Mouse (Mus musculus): ENCODE measurements around the gene Iqgap3. TPM values are rescaled to one million over a fixed set of nuclear protein-coding genes. Genes with fewer than 3 reads are reported as not detected.

The Iqgap3 gene
- polyA plus RNA-seq, 1 experiment from 2014 or later, result 19.8 TPM

DNA sequence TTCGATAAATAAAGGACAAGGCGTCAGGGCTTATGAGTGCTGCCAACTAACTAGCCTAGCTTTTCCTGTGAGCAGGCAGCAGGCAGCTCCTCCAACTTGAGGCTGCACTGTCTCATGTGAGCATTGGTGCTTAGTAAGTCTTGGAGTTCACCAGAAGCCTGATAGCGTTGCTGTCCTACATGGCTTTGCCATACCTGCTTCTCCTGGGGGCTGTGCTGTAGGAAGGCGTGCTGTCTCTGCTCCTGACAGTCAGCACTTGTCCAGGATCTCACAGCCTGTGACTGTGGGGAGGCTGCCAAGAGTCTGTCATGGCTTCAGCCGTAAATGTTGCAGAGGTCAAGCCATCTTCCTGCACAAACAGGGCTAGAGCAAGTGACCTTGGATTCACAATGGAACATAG lies 84.3 kb downstream of the Iqgap3 start:
- Histone ChIP-seq H3K36me3 (ENCODE audit: control insufficient read depth, insufficient read depth, low read length) (peaks cover 86% of the 10 kb centered on the region), H3K27me3 (ENCODE audit: control insufficient read depth, insufficient read depth, low read length) (no peaks in the 10 kb centered on the region), H3K4me2 (replicated peaks; ENCODE audit: low read depth, low read length) (no peak overlapping the region), H3K4me3 (ENCODE audit: low read depth, low read length) (no peak overlapping the region), H3K27ac (ENCODE audit: low read length) (no peak overlapping the region), H3K9ac (replicated peaks; ENCODE audit: low read depth, low read length) (no peak overlapping the region), H3K4me1 (ENCODE audit: control insufficient read depth, insufficient read depth, low read length) (no peaks in the 10 kb centered on the region), H3K9me3 (ENCODE audit: control insufficient read depth, low read depth, low read length) (no peaks in the 10 kb centered on the region)
- ATAC-seq (ENCODE audit: insufficient number of reproducible peaks, insufficient read depth, low FRiP score, low read depth), result no peak
- 83% methylated on average over 5 of the region's 5 CpGs for WGBS

DNA sequence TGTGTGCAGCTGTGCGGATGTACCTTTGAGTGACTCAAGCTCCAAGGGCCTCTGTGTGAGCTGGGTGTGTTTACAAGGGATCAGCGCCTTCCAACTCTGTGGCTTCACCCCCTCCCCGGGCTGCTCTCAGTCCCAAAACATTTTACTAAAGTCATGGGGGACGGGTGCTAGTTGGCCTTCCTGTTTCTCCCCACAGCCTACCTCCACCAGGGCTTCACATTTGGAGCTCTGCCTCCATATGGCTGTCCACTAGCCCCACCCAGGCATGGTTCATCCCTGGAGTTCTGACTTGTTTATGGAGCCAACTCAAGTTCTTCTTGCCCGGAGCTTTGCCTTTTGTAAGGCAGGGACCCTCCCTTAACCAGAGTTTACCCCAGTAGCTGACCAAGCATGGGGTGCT lies 88.6 kb downstream of the Iqgap3 start:
- Histone ChIP-seq H3K36me3 (ENCODE audit: control insufficient read depth, insufficient read depth, low read length) (peaks cover 71% of the 10 kb centered on the region), H3K9me3 (ENCODE audit: control insufficient read depth, low read depth, low read length) (no peaks in the 10 kb centered on the region), H3K9ac (replicated peaks; ENCODE audit: low read depth, low read length) (no peak overlapping the region), H3K4me2 (replicated peaks; ENCODE audit: low read depth, low read length) (no peak overlapping the region), H3K27me3 (ENCODE audit: control insufficient read depth, insufficient read depth, low read length) (no peaks in the 10 kb centered on the region), H3K4me3 (ENCODE audit: low read depth, low read length) (no peak overlapping the region), H3K27ac (ENCODE audit: low read length) (no peak overlapping the region), H3K4me1 (ENCODE audit: control insufficient read depth, insufficient read depth, low read length) (no peaks in the 10 kb centered on the region)
- 81% methylated on average over 5 of the region's 5 CpGs for WGBS
- ATAC-seq (ENCODE audit: insufficient number of reproducible peaks, insufficient read depth, low FRiP score, low read depth), result no peak

Other genes with a start within 250 kb of the Iqgap3 start
- gene Sh2d2a, start 235.2 kb upstream of the Iqgap3 start, polyA plus RNA-seq (2014; fragmentation: Nextera tagmentation; extraction: Ambion mirVana), result 0.17 TPM in 1 of 2 replicates, not detected in the other
- 12.9 and 14.1 TPM in 2 replicates for gene Prcc, start 196.4 kb upstream of the Iqgap3 start, polyA plus RNA-seq (2014; fragmentation: Nextera tagmentation; extraction: Ambion mirVana)
- gene Hdgf, start 175.7 kb upstream of the Iqgap3 start, polyA plus RNA-seq (2014; fragmentation: Nextera tagmentation; extraction: Ambion mirVana), result 119 and 135 TPM in 2 replicates
- 73.5 and 75.5 TPM in 2 replicates for gene Mrpl24, start 162.5 kb upstream of the Iqgap3 start, polyA plus RNA-seq (2014; fragmentation: Nextera tagmentation; extraction: Ambion mirVana)
- 31.9 and 35.4 TPM in 2 replicates for gene Isg20l2, start 151.7 kb upstream of the Iqgap3 start, polyA plus RNA-seq (2014; fragmentation: Nextera tagmentation; extraction: Ambion mirVana)
- gene Rrnad1, start 151.3 kb upstream of the Iqgap3 start, polyA plus RNA-seq (2014; fragmentation: Nextera tagmentation; extraction: Ambion mirVana), result 17.9 and 20.0 TPM in 2 replicates
- gene Crabp2, start 133.3 kb upstream of the Iqgap3 start, polyA plus RNA-seq (2014; fragmentation: Nextera tagmentation; extraction: Ambion mirVana), result 30.7 and 44.1 TPM in 2 replicates
- 10.5 and 10.6 TPM in 2 replicates for gene Nes, start 110.9 kb upstream of the Iqgap3 start, polyA plus RNA-seq (2014; fragmentation: Nextera tagmentation; extraction: Ambion mirVana)
- 0.10 and 0.27 TPM in 2 replicates for gene Bcan, start 81.7 kb upstream of the Iqgap3 start, polyA plus RNA-seq (2014; fragmentation: Nextera tagmentation; extraction: Ambion mirVana)
- gene Hapln2, start 54.4 kb upstream of the Iqgap3 start, polyA plus RNA-seq (2014; fragmentation: Nextera tagmentation; extraction: Ambion mirVana), result 0.26 TPM in 1 of 2 replicates, not detected in the other
- 33.7 and 36.0 TPM in 2 replicates for gene Gpatch4, start 38.9 kb upstream of the Iqgap3 start, polyA plus RNA-seq (2014; fragmentation: Nextera tagmentation; extraction: Ambion mirVana)
- gene Naxe, start 23.5 kb upstream of the Iqgap3 start, polyA plus RNA-seq (2014; fragmentation: Nextera tagmentation; extraction: Ambion mirVana), result 182 and 196 TPM in 2 replicates
- not detected in 2 replicates for gene Ttc24, start 3.7 kb upstream of the Iqgap3 start, polyA plus RNA-seq (2014; fragmentation: Nextera tagmentation; extraction: Ambion mirVana)
- 19.5 and 20.1 TPM in 2 replicates for gene Mef2d, start 60.4 kb downstream of the Iqgap3 start, polyA plus RNA-seq (2014; fragmentation: Nextera tagmentation; extraction: Ambion mirVana)
- gene Rhbg, start 172.7 kb downstream of the Iqgap3 start, polyA plus RNA-seq (2014; fragmentation: Nextera tagmentation; extraction: Ambion mirVana), result 3.2 and 4.2 TPM in 2 replicates
- gene Gm38392, start 205.2 kb downstream of the Iqgap3 start, polyA plus RNA-seq (2014; fragmentation: Nextera tagmentation; extraction: Ambion mirVana), result 0.33 and 0.64 TPM in 2 replicates
- gene Tsacc, start 215.0 kb downstream of the Iqgap3 start, polyA plus RNA-seq (2014; fragmentation: Nextera tagmentation; extraction: Ambion mirVana), result 12.9 and 13.8 TPM in 2 replicates
- 495 and 512 TPM in 2 replicates for gene Cct3, start 215.1 kb downstream of the Iqgap3 start, polyA plus RNA-seq (2014; fragmentation: Nextera tagmentation; extraction: Ambion mirVana)
- 121 and 132 TPM in 2 replicates for gene Glmp, start 243.1 kb downstream of the Iqgap3 start, polyA plus RNA-seq (2014; fragmentation: Nextera tagmentation; extraction: Ambion mirVana)

Data from stomach, embryonic 14.5 days (tissue).